Mouse (Mus musculus): ENCODE measurements around the gene Sh3pxd2b. TPM values are rescaled to one million over a fixed set of nuclear protein-coding genes. Genes with fewer than 3 reads are reported as not detected.

Gene Sh3pxd2b
- 10 to 100 TPM in 3 of 4 experiments, 1 to 10 TPM in 1; 9.1 to 12.6 (median 11.9) TPM for total RNA-seq (2022)

- no peak for DNase-seq (ENCODE audit: low spot score in 2 of 2)
These were observed at the start of gene Sh3pxd2b for GRCm38 (mm10) chr11:32347607-32348432. Gene Sh3pxd2b (plus strand): TSS chr11:32347820.

GRCm38 (mm10) chr11:32297866-32298531 lies 49.6 kb upstream of the Sh3pxd2b start:
- no peak for DNase-seq (ENCODE audit: low spot score in 2 of 2)

- DNase-seq (ENCODE audit: low spot score in 2 of 2): no peak
These were observed 49.1 kb upstream of the Sh3pxd2b start for GRCm38 (mm10) chr11:32298532-32298918.

GRCm38 (mm10) chr11:32299865-32300264 lies 47.8 kb upstream of the Sh3pxd2b start, which contains the start of gene Hbq1a:
Gene Hbq1a (plus strand): TSS chr11:32300069.
- DNase-seq (ENCODE audit: low spot score in 2 of 2): peak; percentile 29 to 60

DNA sequence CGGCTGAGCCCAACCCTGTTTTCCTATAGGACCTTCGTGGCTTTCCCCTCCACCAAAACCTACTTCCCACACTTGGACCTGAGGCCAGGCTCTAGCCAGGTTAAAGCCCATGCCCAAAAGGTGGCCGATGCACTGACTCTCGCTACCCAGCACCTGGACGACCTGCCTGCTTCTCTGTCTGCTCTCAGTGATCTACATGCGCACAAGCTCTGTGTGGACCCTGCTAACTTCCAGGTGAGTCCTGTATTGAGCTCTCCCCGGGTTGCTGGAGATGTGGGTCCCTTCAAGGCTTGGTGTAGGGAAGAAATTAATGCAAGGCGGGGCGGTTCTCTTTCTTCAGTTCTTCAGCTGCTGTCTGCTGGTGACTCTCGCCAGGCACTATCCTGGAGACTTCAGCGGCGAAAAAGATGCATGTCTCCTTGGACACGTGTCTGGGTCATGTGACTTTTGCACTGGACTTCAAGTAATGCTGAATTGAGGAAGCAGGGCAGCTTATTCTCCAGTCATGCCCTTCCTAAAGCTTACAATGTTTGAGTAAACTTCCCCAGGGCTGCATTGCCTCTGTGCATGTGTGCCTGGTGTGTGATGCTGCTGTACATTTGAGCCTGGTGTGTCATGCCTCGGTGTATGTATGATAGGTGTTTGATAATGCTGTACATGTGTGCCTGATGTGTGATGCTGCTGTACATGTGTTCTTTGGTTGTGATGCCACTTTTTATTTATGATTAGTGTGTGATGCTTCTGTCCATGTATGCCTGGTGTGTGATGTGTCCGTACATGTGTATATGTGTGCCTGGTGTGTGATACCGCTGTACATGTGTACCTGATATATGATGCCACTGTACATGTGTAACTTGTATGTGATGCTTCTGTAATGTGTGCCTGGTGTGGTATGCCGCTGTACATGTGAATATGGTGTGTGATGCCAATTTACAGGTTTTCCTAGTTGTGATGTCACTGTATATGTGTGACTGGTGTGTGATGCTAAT lies 47.0 kb upstream of the Sh3pxd2b start:
- DNase-seq (ENCODE audit: low spot score in 2 of 2): no peak

- no peak for DNase-seq (ENCODE audit: low spot score in 2 of 2)
These were observed 46.1 kb upstream of the Sh3pxd2b start for GRCm38 (mm10) chr11:32301506-32301905.

DNA sequence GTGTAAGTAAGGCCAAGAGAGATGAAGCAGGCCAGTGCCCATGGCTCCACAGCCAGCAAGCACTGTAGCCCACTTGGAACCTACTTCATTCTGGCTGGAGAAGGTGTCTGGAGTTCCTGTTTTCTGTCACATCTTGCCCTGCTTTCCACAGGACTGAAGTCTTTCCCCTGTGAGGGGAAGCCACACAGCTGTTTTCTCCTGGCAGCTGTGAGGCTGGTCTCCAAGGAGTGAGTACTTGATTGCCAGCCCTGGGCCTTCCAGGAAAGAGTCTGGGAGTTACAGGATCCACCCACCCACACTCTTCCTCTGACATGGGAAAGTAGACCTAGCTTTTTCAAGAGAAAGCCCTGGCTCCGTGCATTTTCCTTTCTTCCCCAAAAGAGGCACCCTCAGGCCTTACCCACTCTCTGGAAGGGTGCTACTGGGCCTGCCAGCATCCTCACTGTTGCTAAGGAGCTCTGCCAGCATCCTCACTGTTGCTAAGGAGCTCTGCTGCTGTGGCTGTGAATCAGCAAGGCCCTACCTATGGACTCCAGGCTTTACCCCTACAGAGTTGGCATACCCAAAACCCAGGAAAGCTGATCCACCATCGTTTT lies 44.7 kb upstream of the Sh3pxd2b start:
- peak in 1 of 2 experiments; percentile 71 for DNase-seq (ENCODE audit: low spot score in 2 of 2)

DNA sequence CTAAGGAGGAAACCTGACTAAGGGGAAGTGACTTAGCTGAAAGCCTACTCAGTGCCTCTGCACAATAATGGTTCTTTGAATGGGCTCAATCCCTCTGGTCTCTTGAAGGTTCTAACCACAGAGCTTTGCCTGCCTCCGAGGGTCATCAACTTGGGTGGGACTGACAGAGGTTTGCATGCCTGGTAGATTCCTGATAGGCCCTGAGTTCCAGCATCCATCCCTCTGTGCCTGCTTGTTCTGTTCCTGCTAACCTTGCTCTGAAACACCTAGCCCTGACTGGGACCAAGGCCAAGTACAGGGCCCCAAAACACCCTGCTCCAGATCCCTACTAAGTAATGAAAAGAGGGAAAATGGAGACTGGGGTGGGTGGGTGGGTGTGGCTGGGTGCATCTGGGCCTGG lies 44.2 kb upstream of the Sh3pxd2b start:
- no peak for DNase-seq (ENCODE audit: low spot score in 2 of 2)

DNA sequence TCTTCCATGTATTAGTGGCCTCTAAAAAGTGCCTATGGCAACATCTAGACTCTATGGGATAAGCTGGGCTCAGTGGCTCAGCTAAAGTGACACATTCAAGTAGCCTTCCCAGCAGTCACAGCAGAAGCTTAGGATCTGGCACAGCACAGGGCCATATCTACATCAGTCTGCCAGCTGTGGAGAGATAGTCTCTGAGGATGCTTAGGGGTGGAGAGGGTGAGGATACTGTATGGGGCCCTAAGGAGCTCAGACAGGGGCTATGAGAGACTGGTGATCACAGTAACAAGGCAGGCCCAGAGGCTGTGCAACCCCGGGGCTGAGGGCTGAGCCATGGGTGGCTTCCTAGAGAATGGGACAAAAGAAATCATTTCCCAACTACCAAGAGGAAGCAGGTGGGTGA lies 40.6 kb upstream of the Sh3pxd2b start:
- no peak for DNase-seq (ENCODE audit: low spot score in 2 of 2)

GRCm38 (mm10) chr11:32309446-32309845 lies 38.2 kb upstream of the Sh3pxd2b start:
- DNase-seq (ENCODE audit: low spot score in 2 of 2): no peak

GRCm38 (mm10) chr11:32309928-32310327 lies 37.7 kb upstream of the Sh3pxd2b start:
- no peak for DNase-seq (ENCODE audit: low spot score in 2 of 2)

- DNase-seq (ENCODE audit: low spot score in 2 of 2): no peak
These were observed 31.6 kb upstream of the Sh3pxd2b start for GRCm38 (mm10) chr11:32316009-32316408.

- no peak for DNase-seq (ENCODE audit: low spot score in 2 of 2)
These were observed 27.0 kb upstream of the Sh3pxd2b start for GRCm38 (mm10) chr11:32320507-32321195.

GRCm38 (mm10) chr11:32321196-32321565 lies 26.4 kb upstream of the Sh3pxd2b start:
- DNase-seq (ENCODE audit: low spot score in 2 of 2): peak in 1 of 2 experiments; percentile 53

DNA sequence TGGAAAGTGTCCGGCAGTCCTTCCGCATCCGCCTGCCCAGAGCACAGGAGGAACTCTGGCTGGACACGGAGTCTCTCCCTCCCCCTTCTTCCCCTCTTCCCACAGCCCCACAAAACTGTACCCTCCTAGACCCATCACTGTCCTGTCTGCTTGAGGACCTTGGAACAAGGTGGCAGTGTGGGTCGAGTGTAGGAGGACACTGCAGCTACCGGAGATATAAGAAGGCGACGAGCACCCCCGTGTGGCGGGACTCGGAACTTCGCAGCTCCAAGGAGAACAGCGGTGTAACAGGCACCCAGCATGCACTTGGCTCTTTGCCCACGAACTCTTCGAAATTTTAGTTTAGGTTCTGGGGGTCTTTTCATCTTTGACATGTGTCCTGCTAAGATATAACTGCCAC lies 23.0 kb upstream of the Sh3pxd2b start:
- DNase-seq (ENCODE audit: low spot score in 2 of 2): peak; percentile 64 to 90

GRCm38 (mm10) chr11:32331075-32331474 lies 16.5 kb upstream of the Sh3pxd2b start:
- DNase-seq (ENCODE audit: low spot score in 2 of 2): no peak

DNA sequence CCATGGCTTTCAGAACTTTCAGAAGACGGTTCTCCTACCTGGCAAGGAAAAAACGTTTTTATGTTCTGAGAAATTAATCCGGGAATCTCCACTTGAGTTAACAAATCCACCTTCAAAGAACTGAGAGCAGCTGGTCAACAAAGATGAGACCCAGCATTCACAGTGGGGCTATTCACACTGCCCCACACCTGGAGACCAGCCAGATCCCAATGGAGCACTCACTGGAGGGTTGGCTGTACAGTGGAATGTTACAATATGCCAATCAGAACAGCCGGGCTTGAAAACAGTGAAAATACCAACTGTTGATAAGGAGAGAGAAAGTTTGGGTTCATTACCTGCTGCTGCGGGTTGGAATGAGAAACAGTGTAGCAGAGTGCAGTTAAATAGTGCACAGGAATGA lies 15.8 kb upstream of the Sh3pxd2b start:
- DNase-seq (ENCODE audit: low spot score in 2 of 2): no peak

GRCm38 (mm10) chr11:32333235-32333634 lies 14.4 kb upstream of the Sh3pxd2b start:
- no peak for DNase-seq (ENCODE audit: low spot score in 2 of 2)

DNA sequence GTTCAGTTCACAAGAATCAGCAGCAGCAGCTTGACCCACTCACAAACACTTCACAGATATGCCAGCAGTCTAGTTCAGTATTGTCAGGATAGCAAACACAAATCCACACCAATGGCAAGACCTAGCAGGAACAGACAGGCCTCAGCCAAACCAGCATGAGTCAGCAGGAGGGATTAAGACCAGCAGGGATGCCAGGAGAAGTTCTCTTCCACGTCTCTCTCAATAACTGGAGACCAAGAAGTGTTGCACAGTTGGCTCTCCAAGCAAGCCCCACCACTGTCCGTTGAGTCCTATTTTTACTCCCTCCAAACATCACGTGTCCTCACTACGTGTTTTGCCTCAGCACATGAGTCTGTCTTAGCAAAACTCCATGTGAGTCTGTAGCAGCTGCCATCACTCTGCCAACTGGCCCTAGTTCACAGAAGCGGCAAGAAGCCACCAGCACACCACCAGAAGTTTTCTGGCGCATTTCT lies 11.1 kb upstream of the Sh3pxd2b start:
- DNase-seq (ENCODE audit: low spot score in 2 of 2): no peak

DNA sequence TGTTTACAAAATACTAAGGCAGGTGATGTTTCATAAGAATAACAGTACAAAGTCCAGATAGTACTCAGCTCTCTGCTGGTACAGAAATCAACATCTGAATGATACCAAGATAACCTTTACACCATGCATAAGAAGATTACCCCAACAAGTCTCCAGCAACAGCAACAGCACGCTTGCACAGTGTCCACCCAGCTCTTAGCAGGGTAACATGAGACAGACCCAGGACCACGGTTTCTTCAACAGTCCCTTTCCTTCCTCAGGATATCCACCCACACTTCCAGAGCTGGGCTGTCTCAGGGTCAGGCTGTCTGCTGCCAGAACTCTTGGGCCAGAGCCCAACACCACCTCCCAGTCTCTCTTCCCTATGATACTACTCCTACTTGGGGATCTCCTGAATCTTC lies 8.5 kb upstream of the Sh3pxd2b start:
- no peak for DNase-seq (ENCODE audit: low spot score in 2 of 2)

Data from left cerebral cortex, adult 8-10 months (tissue).